Mouse (Mus musculus) kidney, embryonic 14.5 days (tissue): ENCODE measurements around the gene Car12. TPM values are rescaled to one million over a fixed set of nuclear protein-coding genes. Genes with fewer than 3 reads are reported as not detected.
A peak's percentile ranks its signal among the peaks of the same experiment; 100 is the strongest.
"Not testable (repeated sequence)": the region's sequence is repeated elsewhere in the genome, so short reads cannot be mapped to it uniquely, and the experiment has no call there.

ENCODE experiments used
- ATAC-seq: fragments of 200-750 bp; cut with Nextera tagmentation; 2 replicates; pipeline ENCODE4 v1.8.0; 2017; ENCODE audit warnings: moderate number of reproducible peaks, mild to moderate bottlenecking, moderate TSS enrichment, moderate library complexity; ENCODE audit not compliant: low FRiP score, low TSS enrichment
- H3K27ac ChIP-seq: fragments of 300-500 bp; sonication (generic); 2 replicates; pipeline ENCODE4 v1.5.1; 2014; ENCODE audit warnings: low read depth, mild to moderate bottlenecking, low read length, moderate library complexity, mixed read lengths
- H3K27me3 ChIP-seq: fragments of 300-500 bp; sonication (generic); 2 replicates; pipeline ENCODE4 v1.6.1; 2014; ENCODE audit warnings: mild to moderate bottlenecking, low read length; ENCODE audit not compliant: control insufficient read depth, insufficient read depth
- H3K36me3 ChIP-seq: fragments of 300-500 bp; sonication (generic); 2 replicates; pipeline ENCODE4 v1.6.1; 2014; ENCODE audit warnings: low read length, mixed read lengths; ENCODE audit not compliant: control insufficient read depth, insufficient read depth
- H3K4me1 ChIP-seq: fragments of 300-500 bp; sonication (generic); 2 replicates; pipeline ENCODE4 v1.6.1; 2014; ENCODE audit warnings: low read length, mixed read lengths; ENCODE audit not compliant: control insufficient read depth, insufficient read depth
- H3K4me2 ChIP-seq: fragments of 300-500 bp; sonication (generic); replicated peaks from 2 replicates; pipeline ENCODE4 v1.6.1; 2014; ENCODE audit warnings: low read depth, mild to moderate bottlenecking, low read length
- H3K4me3 ChIP-seq: fragments of 300-500 bp; sonication (generic); 2 replicates; pipeline ENCODE4 v1.5.1; 2014; ENCODE audit warnings: mild to moderate bottlenecking, low read length
- H3K9ac ChIP-seq: fragments of 300-500 bp; sonication (generic); 2 replicates; pipeline ENCODE4 v1.6.1; 2014; ENCODE audit warnings: low read depth, mild to moderate bottlenecking, low read length, moderate library complexity
- H3K9me3 ChIP-seq: fragments of 300-500 bp; sonication (generic); 2 replicates; pipeline ENCODE4 v1.6.1; 2016; ENCODE audit warnings: low read length; ENCODE audit not compliant: control insufficient read depth
- WGBS: fragments of 180-500 bp; shearing (Covaris S2); extraction: QIAGEN DNeasy Blood & Tissue Kit; methylation state at CpG from one replicate; pipeline ENCODE4 v1.1.7; 2014; 5-methylcytosine and 5-hydroxymethylcytosine counted together
- polyA plus RNA-seq: library from polyadenylated mRNA; unstranded; fragments of >200 nt; fragmentation: Nextera tagmentation; extraction: Ambion mirVana; gene quantifications from 2 replicates; pipeline ENCODE4 v1.2.1, GENCODE M21; 2014

Gene Car12
- polyA plus RNA-seq, 1 experiment from 2014 or later, result 4.2 TPM

DNA sequence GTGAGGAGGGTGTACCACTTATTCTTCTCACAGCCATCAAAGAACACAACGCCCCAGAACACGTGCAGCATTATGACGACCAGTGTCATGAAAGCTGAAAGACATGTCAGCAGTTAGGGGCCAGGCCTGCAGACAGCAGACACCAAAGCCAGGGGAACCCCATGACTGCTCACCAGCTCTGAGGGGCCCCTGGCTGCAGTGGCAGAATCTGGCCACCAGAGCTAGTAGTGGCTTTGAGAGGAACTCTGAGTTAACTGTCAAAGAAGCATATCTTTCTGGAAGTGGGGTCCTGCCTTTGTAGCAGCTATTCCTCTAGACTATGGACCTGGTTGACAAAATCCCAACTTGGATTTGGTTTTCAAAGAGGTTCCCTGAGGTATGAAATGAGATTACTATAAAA is 71.1 kb downstream of the Car12 start:
- H3K27ac ChIP-seq, H3K4me2 ChIP-seq, ATAC-seq, H3K4me1 ChIP-seq, H3K36me3 ChIP-seq, H3K27me3 ChIP-seq, H3K9ac ChIP-seq, H3K9me3 ChIP-seq, H3K4me3 ChIP-seq: not testable (repeated sequence)
- no CpG with 5 or more reads among the region's 3 CpGs for WGBS

DNA sequence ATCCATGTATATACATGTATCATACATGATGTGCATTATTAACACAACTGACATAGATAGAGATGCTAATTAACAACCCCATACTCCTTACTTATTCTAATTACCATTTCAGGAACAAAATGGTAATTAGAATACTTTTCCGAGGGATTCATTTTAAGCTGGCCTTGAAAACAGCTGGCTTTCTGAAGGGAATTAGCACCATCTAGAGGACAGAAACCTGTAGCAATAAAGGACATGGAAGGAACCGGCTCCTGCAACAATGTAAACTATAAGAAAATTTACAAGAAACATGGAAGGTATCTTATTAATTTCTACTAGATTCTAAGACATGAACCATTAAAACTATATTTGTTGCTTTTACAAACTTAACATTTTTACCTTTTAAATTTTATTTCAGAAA is 74.3 kb downstream of the Car12 start:
- H3K27me3 ChIP-seq, result no peaks in the 10 kb centered on the region
- 13% methylated on average over 2 of the region's 2 CpGs for WGBS
- H3K9me3 ChIP-seq, result no peaks in the 10 kb centered on the region
- ATAC-seq, result no peak
- H3K36me3 ChIP-seq, result 0 out of 2 replicates have a peak, but pooled peaks cover 2% of the 10 kb centered on the region
- H3K9ac ChIP-seq, result no peak overlapping the region
- H3K4me2 ChIP-seq, result no peak overlapping the region
- no peak overlapping the region for H3K4me3 ChIP-seq
- no peaks in the 10 kb centered on the region for H3K4me1 ChIP-seq
- no peak overlapping the region for H3K27ac ChIP-seq

DNA sequence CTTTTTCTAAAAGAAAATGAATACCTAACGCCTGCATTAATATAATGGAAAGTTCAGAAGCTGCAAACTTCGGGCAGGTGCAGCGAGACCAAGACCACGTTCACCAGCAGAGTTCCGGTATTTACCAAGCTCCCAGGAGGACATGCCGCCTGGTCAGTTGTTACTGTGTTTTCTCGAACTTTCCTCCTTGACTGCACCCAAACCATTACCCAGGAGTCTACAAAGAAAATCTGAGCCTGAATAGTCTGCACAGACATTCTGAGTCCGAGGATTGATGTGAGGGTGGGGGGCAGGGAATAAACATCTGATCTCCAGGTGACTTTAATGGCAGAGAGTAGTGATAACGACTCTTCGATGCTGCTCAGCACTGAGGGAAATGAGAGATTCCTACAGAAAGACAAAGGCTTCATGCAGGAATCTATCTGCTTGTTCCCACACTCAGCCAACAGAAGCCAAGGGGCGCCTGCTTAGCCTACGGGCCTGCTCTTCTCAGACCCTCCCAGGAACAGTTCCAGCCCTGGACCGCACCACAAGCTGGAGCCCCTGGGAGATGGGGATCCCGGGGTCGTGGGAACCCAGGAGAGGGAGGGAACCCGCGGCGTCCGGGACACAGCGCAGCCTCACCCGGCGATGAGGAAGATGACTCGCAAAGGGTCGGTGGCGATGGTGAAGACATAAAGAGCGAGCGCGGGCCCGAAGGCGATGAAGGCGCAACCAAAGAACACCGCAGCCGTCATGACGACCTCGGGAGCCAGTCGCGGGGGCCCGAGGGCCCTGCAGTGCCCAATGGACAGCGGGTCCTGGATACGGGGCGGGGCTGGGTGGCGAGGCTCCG is 81.4 kb downstream of the Car12 start:
- H3K4me2 ChIP-seq, result peak overlapping the region; percentile 81
- H3K9ac ChIP-seq, result peak overlapping the region; percentile 66
- 2% methylated on average over 43 of the region's 43 CpGs for WGBS
- H3K4me1 ChIP-seq, result peaks cover 6% of the 10 kb centered on the region; the same call in 1 of the 2 replicates
- 0 out of 2 replicates have a peak, but pooled peaks cover 2% of the 10 kb centered on the region for H3K36me3 ChIP-seq
- peak overlapping the region; percentile 90 for H3K27ac ChIP-seq
- no peaks in the 10 kb centered on the region for H3K9me3 ChIP-seq
- peak overlapping the region; percentile 72 for H3K4me3 ChIP-seq
- no peaks in the 10 kb centered on the region for H3K27me3 ChIP-seq
- ATAC-seq, result peak; percentile 56

DNA sequence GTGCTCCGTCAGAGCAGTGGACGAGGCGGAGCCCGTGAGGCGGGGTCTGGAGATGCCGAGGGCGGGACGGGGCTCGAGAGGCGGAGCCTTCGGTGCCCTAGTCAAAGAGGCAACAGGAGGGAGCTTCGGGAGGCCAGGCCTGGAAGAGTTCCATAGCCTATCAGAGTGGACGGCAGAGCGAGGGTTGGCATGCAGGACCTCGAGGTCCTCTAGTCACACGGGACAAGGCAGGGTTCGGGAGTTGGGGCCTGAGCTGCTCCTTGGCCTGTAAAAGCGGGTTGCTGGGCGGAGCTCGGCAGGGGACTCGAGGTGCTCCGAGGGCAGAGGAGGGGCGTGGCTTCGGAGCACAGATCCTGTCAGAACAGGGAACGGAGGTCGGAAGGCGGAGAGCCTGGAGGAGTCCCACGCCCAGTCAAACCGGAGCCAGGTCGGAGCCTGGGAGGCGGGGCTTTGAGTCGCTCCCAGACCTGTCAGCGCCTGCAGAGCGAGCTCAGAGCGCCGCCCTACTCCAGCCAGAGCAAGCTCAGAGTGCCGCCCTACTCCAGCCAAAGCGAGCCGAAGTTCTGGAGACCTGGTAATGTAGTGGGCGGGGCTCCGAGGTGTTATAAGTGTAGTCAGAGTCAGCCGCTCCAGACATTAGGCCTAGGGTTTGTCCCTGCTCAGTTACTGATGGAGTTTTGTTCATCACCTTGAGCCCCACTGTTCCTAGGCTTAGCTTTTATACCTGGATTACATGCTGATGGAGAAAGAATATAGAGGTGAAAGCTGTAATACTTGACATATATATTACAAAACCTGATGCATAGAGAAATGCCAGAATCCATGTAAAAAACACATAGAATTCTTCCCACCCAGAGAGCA is 82.2 kb downstream of the Car12 start, which contains the start of gene Aph1b:
Gene Aph1b (minus strand): TSS at position 27 of the 861 bp plus-strand sequence.
- H3K4me3 ChIP-seq, result peak within 1 kb of the TSS; percentile 72
- H3K4me2 ChIP-seq, result peak within 1 kb of the TSS; percentile 81
- peak within 1 kb of the TSS; percentile 66 for H3K9ac ChIP-seq
- H3K27me3 ChIP-seq, result no peaks in the 10 kb centered on the region
- WGBS, result under 1% methylated on average over 42 of the region's 42 CpGs
- H3K4me1 ChIP-seq, result peaks cover 6% of the 10 kb centered on the region; the same call in 1 of the 2 replicates
- H3K9me3 ChIP-seq, result no peaks in the 10 kb centered on the region
- peak within 1 kb of the TSS; percentile 90 for H3K27ac ChIP-seq
- no peaks in the 10 kb centered on the region for H3K36me3 ChIP-seq
- peak; percentile 98 for ATAC-seq

DNA sequence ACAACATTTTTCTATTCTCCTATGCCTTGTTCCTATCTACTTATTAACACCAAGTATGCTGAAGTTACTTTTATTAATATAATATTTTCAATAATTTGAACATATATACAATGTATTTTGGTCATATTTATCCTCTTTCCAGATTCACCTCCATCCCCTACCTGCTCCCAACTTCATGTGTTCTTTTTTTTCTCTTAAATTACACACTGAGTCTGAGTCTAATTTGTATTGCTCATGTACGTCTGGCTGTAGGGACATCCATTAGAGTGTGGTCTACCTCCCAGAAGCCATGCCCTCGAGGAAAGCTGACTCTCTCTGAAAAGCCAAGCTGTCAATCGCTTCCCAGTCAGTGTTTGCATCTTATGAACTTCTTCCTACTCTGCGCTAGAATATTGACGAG is 83.3 kb downstream of the Car12 start, which contains the start of gene Gm10647:
Gene Gm10647 (plus strand): TSS at position 301 of the 400 bp plus-strand sequence.
- ATAC-seq, result no peak
- WGBS, result 82% methylated on average over 5 of the region's 5 CpGs
- Histone ChIP-seq H3K4me3 (peak within 1 kb of the TSS; percentile 72), H3K4me1 (peaks cover 6% of the 10 kb centered on the region; the same call in 1 of the 2 replicates), H3K9me3 (no peaks in the 10 kb centered on the region), H3K4me2 (peak within 1 kb of the TSS; percentile 81), H3K27ac (no peak within 1 kb of the TSS; the same call in 1 of the 2 replicates), H3K27me3 (no peaks in the 10 kb centered on the region), H3K36me3 (no peaks in the 10 kb centered on the region), H3K9ac (peak within 1 kb of the TSS; percentile 66; the same call in 1 of the 2 replicates)

DNA sequence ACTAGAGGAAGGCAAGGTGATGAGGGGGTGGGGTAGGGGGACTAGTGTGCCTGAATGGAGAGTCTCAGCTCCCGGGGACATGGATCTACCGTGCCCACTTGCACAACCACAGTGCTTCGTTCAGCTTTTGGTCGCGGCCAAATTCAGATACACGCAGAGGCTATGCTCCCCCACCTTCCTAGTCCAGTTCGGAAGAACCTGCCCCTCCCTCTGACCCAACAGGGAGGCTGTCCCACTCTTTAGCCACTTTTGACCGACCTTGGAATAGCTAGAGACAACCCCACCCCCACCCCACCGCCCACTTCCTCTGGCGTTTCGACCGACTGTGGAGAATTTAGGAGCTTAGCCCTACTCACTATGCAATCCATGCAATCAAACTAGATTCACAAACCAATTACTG is 88.5 kb downstream of the Car12 start:
- no peak overlapping the region for H3K9ac ChIP-seq
- H3K9me3 ChIP-seq, result no peaks in the 10 kb centered on the region
- WGBS, result 48% methylated on average over 12 of the region's 12 CpGs
- no peak overlapping the region; the same call in 1 of the 2 replicates for H3K4me2 ChIP-seq
- no peak overlapping the region for H3K4me3 ChIP-seq
- no peak overlapping the region for H3K27ac ChIP-seq
- H3K4me1 ChIP-seq, result peaks cover 5% of the 10 kb centered on the region; the same call in 1 of the 2 replicates
- no peak for ATAC-seq
- H3K27me3 ChIP-seq, result peaks cover 5% of the 10 kb centered on the region; the same call in 1 of the 2 replicates
- H3K36me3 ChIP-seq, result no peaks in the 10 kb centered on the region

DNA sequence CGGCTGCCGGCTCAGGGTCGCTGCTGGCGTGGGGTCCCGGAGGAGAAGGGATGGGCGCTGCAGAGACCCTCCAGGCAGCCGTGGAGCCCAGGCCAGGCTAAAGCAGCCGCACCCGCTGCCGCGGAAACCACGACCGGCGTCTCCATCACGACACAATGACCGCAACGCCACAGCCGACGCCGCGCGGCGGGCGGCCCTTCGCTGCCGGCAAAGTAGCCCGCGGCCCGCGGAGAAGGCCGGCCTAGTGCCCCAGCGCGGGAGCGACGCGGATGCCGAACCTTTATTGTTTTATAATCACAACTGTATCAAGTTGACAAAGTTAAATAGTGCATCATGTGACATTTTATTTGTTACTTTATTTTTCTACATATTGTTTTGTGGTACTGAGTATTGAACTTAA is 92.5 kb downstream of the Car12 start:
- WGBS, result 3% methylated on average over 30 of the region's 37 CpGs

DNA sequence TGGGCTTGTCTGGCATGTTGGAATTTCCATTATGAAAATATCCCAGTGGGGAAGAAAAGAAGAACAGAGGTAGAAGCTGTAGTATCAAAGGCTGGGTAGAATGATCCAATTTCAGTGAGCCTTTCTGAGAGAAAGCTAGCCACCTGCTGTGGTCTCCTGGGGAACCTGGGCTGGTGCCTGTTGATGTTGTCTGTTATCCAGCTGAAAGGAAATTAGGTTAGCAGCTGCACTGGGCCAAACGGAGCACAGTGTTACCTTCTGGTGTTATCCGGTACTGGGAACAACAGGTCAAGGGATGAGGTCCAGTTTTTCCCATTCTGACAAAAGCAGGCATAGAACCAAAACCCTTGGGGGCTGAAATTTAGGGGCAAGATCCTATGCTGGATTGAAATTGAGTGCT is 99.9 kb downstream of the Car12 start:
- no peaks in the 10 kb centered on the region for H3K27me3 ChIP-seq
- H3K4me3 ChIP-seq, result no peak overlapping the region
- no peaks in the 10 kb centered on the region for H3K36me3 ChIP-seq
- H3K4me1 ChIP-seq, result no peaks in the 10 kb centered on the region
- ATAC-seq, result no peak
- H3K4me2 ChIP-seq, result no peak overlapping the region
- WGBS, result 19% methylated on average over 2 of the region's 2 CpGs
- no peak overlapping the region for H3K27ac ChIP-seq
- H3K9me3 ChIP-seq, result no peaks in the 10 kb centered on the region
- no peak overlapping the region for H3K9ac ChIP-seq

More for the DNA sequence above, 92.5 kb downstream of the Car12 start:
- H3K4me2 ChIP-seq, result peak overlapping the region; percentile 41
- H3K4me1 ChIP-seq, H3K9me3 ChIP-seq, ATAC-seq, H3K36me3 ChIP-seq, H3K27ac ChIP-seq, H3K27me3 ChIP-seq: not testable (repeated sequence)
- H3K9ac ChIP-seq, result 0 out of 2 replicates have a peak overlapping the region, but pooled peaks have one; percentile 31
- peak overlapping the region; percentile 29 for H3K4me3 ChIP-seq
